Mouse (Mus musculus) Patski (cell line): ENCODE data around the gene Spem1. TPM values are rescaled to one million over a fixed set of nuclear protein-coding genes. Genes with fewer than 3 reads are reported as not detected.

Source experiments
- ATAC-seq: fragments of 100-300 bp; one replicate; pipeline ENCODE4 v1.8.0; 2021
- CTCF ChIA-PET: fragments of 350-600 bp; sonication (Branson Sonifier 250); formaldehyde crosslinking; loops from one replicate; lab custom pipeline; 2022; ENCODE audit warnings: inconsistent platforms; lab: Charles Lee
- POLR2A ChIA-PET: fragments of 350-600 bp; sonication (Branson Sonifier 250); formaldehyde crosslinking; loops from one replicate; lab custom pipeline; 2022; ENCODE audit warnings: antibody characterized with exemption, inconsistent platforms; lab: Charles Lee
- DNase-seq: peaks from one replicate; pipeline ENCODE4 v3.0.0-alpha.2; 2011; ENCODE audit warnings: low read depth, low spot score
- H3K27me3 ChIP-seq: fragments of 371-371 bp; one replicate; pipeline ENCODE4 v1.5.1; 2021
- CTCF ChIP-seq: fragments of 100-300 bp; IDR thresholded peaks from one replicate; pipeline ENCODE4 v1.5.1; 2021
- in situ Hi-C: fragments of 300-500 bp; cut with MboI; formaldehyde crosslinking; loops from 3 replicates; pipeline ENCODE4 v1.11.1; 2018; ENCODE audit warnings: low pct_unique_long_range_greater_than_20kb, mixed read lengths
- polyA plus RNA-seq: library from polyadenylated mRNA; unstranded; gene quantifications from one replicate; pipeline ENCODE4 v1.2.3, GENCODE M21; 2021

Gene Spem1
- polyA plus RNA-seq, 1 experiment from 2014 or later: 0.09 TPM

GRCm38 (mm10) chr11:69789431-69789830, 32.5 kb downstream of the Spem1 start:
- H3K27me3 ChIP-seq: no peaks in the 10 kb centered on the region
- no peak for TF ChIP-seq CTCF
- in situ Hi-C loops: no loop called here
- ATAC-seq (no peak), DNase-seq (no peak)
- ChIA-PET POLR2A (interaction anchor here (0.9 to 1.7 kb wide), 3 partner anchors 11 to 32 kb away, joined by 3 to 5 read pairs (median 3); no protein-coding TSS in a partner anchor), CTCF (no interaction called here)

GRCm38 (mm10) chr11:69787306-69787705, 34.7 kb downstream of the Spem1 start:
- no peaks in the 10 kb centered on the region for H3K27me3 ChIP-seq
- TF ChIP-seq CTCF: no peak
- in situ Hi-C loops: no loop called here
- DNase-seq (no peak), ATAC-seq (no peak)
- CTCF ChIA-PET: no interaction called here
- POLR2A ChIA-PET: no interaction called here

- ChIA-PET CTCF (interaction anchor here (0.7 to 1.9 kb wide), 3 partner anchors 10 to 15 kb away, joined by 3 to 7 read pairs (median 4); no protein-coding TSS in a partner anchor), POLR2A (no interaction called here)
- TF ChIP-seq CTCF: no peak
- DNase-seq (no peak), ATAC-seq (no peak)
- in situ Hi-C loops: no loop called here
- no peaks in the 10 kb centered on the region for H3K27me3 ChIP-seq
Observed at GRCm38 (mm10) chr11:69784793-69785272, 37.1 kb downstream of the Spem1 start.

GRCm38 (mm10) chr11:69781828-69782227, 40.2 kb downstream of the Spem1 start:
- no peak for TF ChIP-seq CTCF
- ATAC-seq (no peak), DNase-seq (no peak)
- POLR2A ChIA-PET: interaction anchor here (1.0 to 2.0 kb wide), 2 partner anchors 15 to 101 kb away, joined by 3 to 6 read pairs; no protein-coding TSS in a partner anchor
- CTCF ChIA-PET: interaction anchor here (1.2 kb wide), 1 partner anchor 11 kb away, joined by 3 read pairs; no protein-coding TSS in a partner anchor
- in situ Hi-C loops: no loop called here
- H3K27me3 ChIP-seq: no peaks in the 10 kb centered on the region

GRCm38 (mm10) chr11:69778985-69779384, 43.0 kb downstream of the Spem1 start:
- TF ChIP-seq CTCF: no peak
- DNase-seq (no peak), ATAC-seq (no peak)
- ChIA-PET CTCF (no interaction called here), POLR2A (interaction anchor here (1.0 to 1.2 kb wide), 3 partner anchors 10 to 59 kb away, joined by 3 to 4 read pairs (median 3); partner anchors contain the start of genes Nlgn2 and Tmem256)
- in situ Hi-C loops: no loop called here
- H3K27me3 ChIP-seq: no peaks in the 10 kb centered on the region

- ATAC-seq: no peak
- in situ Hi-C loops: no loop called here
- no peak for DNase-seq
- CTCF ChIA-PET: interaction anchor here (1.3 kb wide), 1 partner anchor 15 kb away, joined by 3 read pairs; no protein-coding TSS in a partner anchor
- H3K27me3 ChIP-seq: no peaks in the 10 kb centered on the region
- no peak for TF ChIP-seq CTCF
- POLR2A ChIA-PET: interaction anchor here (1.0 to 1.2 kb wide), 3 partner anchors 10 to 60 kb away, joined by 3 to 4 read pairs (median 3); partner anchors contain the start of genes Nlgn2 and Tmem256
Observed at GRCm38 (mm10) chr11:69778258-69778982, 43.6 kb downstream of the Spem1 start.

GRCm38 (mm10) chr11:69777504-69778257, 44.3 kb downstream of the Spem1 start:
- POLR2A ChIA-PET: interaction anchor here (1.0 to 1.2 kb wide), 3 partner anchors 10 to 60 kb away, joined by 3 to 4 read pairs (median 3); partner anchors contain the start of genes Nlgn2 and Tmem256
- in situ Hi-C loops: no loop called here
- ATAC-seq: no peak
- CTCF ChIA-PET: interaction anchor here (1.3 kb wide), 1 partner anchor 15 kb away, joined by 3 read pairs; no protein-coding TSS in a partner anchor
- no peaks in the 10 kb centered on the region for H3K27me3 ChIP-seq
- DNase-seq: no peak
- TF ChIP-seq CTCF: no peak

- POLR2A ChIA-PET: no interaction called here
Observed at GRCm38 (mm10) chr11:69776488-69776887, 45.5 kb downstream of the Spem1 start.

GRCm38 (mm10) chr11:69775716-69776115, 46.3 kb downstream of the Spem1 start:
- in situ Hi-C loops: no loop called here
- ChIA-PET POLR2A (no interaction called here), CTCF (no interaction called here)
- DNase-seq (no peak), ATAC-seq (no peak)
- no peak for TF ChIP-seq CTCF
- H3K27me3 ChIP-seq: no peaks in the 10 kb centered on the region

More at GRCm38 (mm10) chr11:69776488-69776887, 45.5 kb downstream of the Spem1 start:
- in situ Hi-C loops: no loop called here
- ATAC-seq: no peak
- DNase-seq: no peak
- no peak for TF ChIP-seq CTCF
- CTCF ChIA-PET: no interaction called here
- H3K27me3 ChIP-seq: no peaks in the 10 kb centered on the region

- DNase-seq (no peak), ATAC-seq (no peak)
- in situ Hi-C loops: no loop called here
- ChIA-PET POLR2A (no interaction called here), CTCF (interaction anchor here (0.7 kb wide), 1 partner anchor 10 kb away, joined by 3 read pairs; no protein-coding TSS in a partner anchor)
- H3K27me3 ChIP-seq: no peaks in the 10 kb centered on the region
- no peak for TF ChIP-seq CTCF
Observed at GRCm38 (mm10) chr11:69774961-69775360, 47.0 kb downstream of the Spem1 start.

Other genes with a start within 250 kb of the Spem1 start
- 11.4 TPM for gene Wrap53, start 241.9 kb downstream of the Spem1 start, polyA plus RNA-seq
- gene Trp53, start 241.8 kb downstream of the Spem1 start, polyA plus RNA-seq: 92.8 TPM
- 0.80 TPM for gene Atp1b2, start 216.2 kb downstream of the Spem1 start, polyA plus RNA-seq
- gene Shbg, start 204.3 kb downstream of the Spem1 start, polyA plus RNA-seq: not detected
- 5.2 TPM for gene Sat2, start 200.2 kb downstream of the Spem1 start, polyA plus RNA-seq
- gene Fxr2, start 189.2 kb downstream of the Spem1 start, polyA plus RNA-seq: 82.4 TPM
- gene Sox15, start 166.9 kb downstream of the Spem1 start, polyA plus RNA-seq: 0.15 TPM
- 84.1 TPM for gene Mpdu1, start 159.5 kb downstream of the Spem1 start, polyA plus RNA-seq
- 4.4 TPM for gene Cd68, start 156.0 kb downstream of the Spem1 start, polyA plus RNA-seq
- 592 TPM for gene Eif4a1, start 149.8 kb downstream of the Spem1 start, polyA plus RNA-seq
- 116 TPM for gene Senp3, start 140.1 kb downstream of the Spem1 start, polyA plus RNA-seq
- 5.0 TPM for gene Tnfsf13, start 136.4 kb downstream of the Spem1 start, polyA plus RNA-seq
- gene Tnfsf12, start 126.3 kb downstream of the Spem1 start, polyA plus RNA-seq: 26.6 TPM
- 7.2 TPM for gene Tnfsfm13, start 126.1 kb downstream of the Spem1 start, polyA plus RNA-seq
- gene Polr2a, start 63.5 kb downstream of the Spem1 start, polyA plus RNA-seq: 96.2 TPM
- 0.32 TPM for gene Slc35g3, start 60.2 kb downstream of the Spem1 start, polyA plus RNA-seq
- 36.9 TPM for gene Zbtb4, start 56.3 kb downstream of the Spem1 start, polyA plus RNA-seq
- 27.7 TPM for gene Chrnb1, start 26.2 kb downstream of the Spem1 start, polyA plus RNA-seq
- 0.03 TPM for gene Fgf11, start 20.3 kb downstream of the Spem1 start, polyA plus RNA-seq
- 1.1 TPM for gene Tmem102, start 16.6 kb downstream of the Spem1 start, polyA plus RNA-seq
- gene Gm39566, start 6.9 kb downstream of the Spem1 start, polyA plus RNA-seq: not detected
- not detected for gene Spem2, start 3.7 kb downstream of the Spem1 start, polyA plus RNA-seq
- 35.0 TPM for gene Nlgn2, start 15.6 kb upstream of the Spem1 start, polyA plus RNA-seq
- 158 TPM for gene Tmem256, start 16.3 kb upstream of the Spem1 start, polyA plus RNA-seq
- gene Plscr3, start 24.2 kb upstream of the Spem1 start, polyA plus RNA-seq: 82.9 TPM
- not detected for gene Tnk1, start 36.5 kb upstream of the Spem1 start, polyA plus RNA-seq
- 0.12 TPM for gene Tmem95, start 55.8 kb upstream of the Spem1 start, polyA plus RNA-seq
- gene Kctd11, start 59.2 kb upstream of the Spem1 start, polyA plus RNA-seq: 8.4 TPM
- gene Acap1, start 73.4 kb upstream of the Spem1 start, polyA plus RNA-seq: 0.40 TPM
- 3.6 TPM for gene 2810408A11Rik, start 78.8 kb upstream of the Spem1 start, polyA plus RNA-seq
- 53.3 TPM for gene Neurl4, start 78.9 kb upstream of the Spem1 start, polyA plus RNA-seq
- 55.6 TPM for gene Gps2, start 91.7 kb upstream of the Spem1 start, polyA plus RNA-seq
- gene Eif5a, start 99.8 kb upstream of the Spem1 start, polyA plus RNA-seq: 768 TPM
- 2.4 TPM for gene Ybx2, start 113.6 kb upstream of the Spem1 start, polyA plus RNA-seq
- 0.13 TPM for gene Slc2a4, start 126.0 kb upstream of the Spem1 start, polyA plus RNA-seq
- gene Cldn7, start 142.6 kb upstream of the Spem1 start, polyA plus RNA-seq: not detected
- gene Ctdnep1, start 159.0 kb upstream of the Spem1 start, polyA plus RNA-seq: 174 TPM
- gene Elp5, start 160.3 kb upstream of the Spem1 start, polyA plus RNA-seq: 76.4 TPM
- gene Gabarap, start 169.0 kb upstream of the Spem1 start, polyA plus RNA-seq: 528 TPM
- gene Phf23, start 173.6 kb upstream of the Spem1 start, polyA plus RNA-seq: 76.1 TPM
- gene Dvl2, start 178.4 kb upstream of the Spem1 start, polyA plus RNA-seq: 41.6 TPM
- gene Acadvl, start 193.2 kb upstream of the Spem1 start, polyA plus RNA-seq: 234 TPM
- gene Dlg4, start 194.8 kb upstream of the Spem1 start, polyA plus RNA-seq: 48.1 TPM
- not detected for gene Asgr1, start 231.9 kb upstream of the Spem1 start, polyA plus RNA-seq